Mouse (Mus musculus) stomach, embryonic 14.5 days (tissue): Measurements from ENCODE around the gene Adamts6. TPM values are rescaled to one million over a fixed set of nuclear protein-coding genes. Genes with fewer than 3 reads are reported as not detected.

Experiments used
- ATAC-seq: fragments of 200-750 bp; cut with Nextera tagmentation; 2 replicates; pipeline ENCODE4 v1.8.0; 2017; ENCODE audit warnings: low read depth, moderate TSS enrichment; ENCODE audit not compliant: insufficient number of reproducible peaks, insufficient read depth, low FRiP score
- H3K27ac ChIP-seq: fragments of 300-500 bp; sonication (generic); 2 replicates; pipeline ENCODE4 v1.5.1; 2014; ENCODE audit warnings: mild to moderate bottlenecking, low read length, moderate library complexity, mixed read lengths
- H3K27me3 ChIP-seq: fragments of 300-500 bp; sonication (generic); 2 replicates; pipeline ENCODE4 v1.6.1; 2014; ENCODE audit warnings: low read length, control low read depth, mixed read lengths; ENCODE audit not compliant: control insufficient read depth, insufficient read depth
- H3K36me3 ChIP-seq: fragments of 300-500 bp; sonication (generic); 2 replicates; pipeline ENCODE4 v1.6.1; 2014; ENCODE audit warnings: mild to moderate bottlenecking, control low read depth, low read length, moderate library complexity, mixed read lengths; ENCODE audit not compliant: control insufficient read depth, insufficient read depth
- H3K4me1 ChIP-seq: fragments of 300-500 bp; sonication (generic); 2 replicates; pipeline ENCODE4 v1.6.1; 2014; ENCODE audit warnings: low read length, control low read depth, mixed read lengths; ENCODE audit not compliant: control insufficient read depth, insufficient read depth
- H3K4me2 ChIP-seq: fragments of 300-500 bp; sonication (generic); replicated peaks from 2 replicates; pipeline ENCODE4 v1.6.1; 2014; ENCODE audit warnings: low read depth, low read length, control low read depth
- H3K4me3 ChIP-seq: fragments of 300-500 bp; sonication (generic); 2 replicates; pipeline ENCODE4 v1.5.1; 2014; ENCODE audit warnings: low read depth, low read length, control low read depth
- H3K9ac ChIP-seq: fragments of 300-500 bp; sonication (generic); replicated peaks from 2 replicates; pipeline ENCODE4 v1.6.1; 2014; ENCODE audit warnings: low read depth, mild to moderate bottlenecking, control low read depth, low read length, moderate library complexity, mixed read lengths
- H3K9me3 ChIP-seq: fragments of 300-500 bp; sonication (generic); 2 replicates; pipeline ENCODE4 v1.6.1; 2016; ENCODE audit warnings: low read depth, low read length, control low read depth; ENCODE audit not compliant: control insufficient read depth
- WGBS: fragments of 180-500 bp; shearing (Covaris S2); extraction: QIAGEN DNeasy Blood & Tissue Kit; methylation state at CpG from one replicate; pipeline ENCODE4 v1.1.7; 2014; 5-methylcytosine and 5-hydroxymethylcytosine counted together
- polyA plus RNA-seq: library from polyadenylated mRNA; unstranded; fragments of >200 nt; fragmentation: Nextera tagmentation; extraction: Ambion mirVana; gene quantifications from 2 replicates; pipeline ENCODE4 v1.2.1, GENCODE M21; 2014

The Adamts6 gene
- polyA plus RNA-seq, 1 experiment from 2014 or later, result 5.0 TPM

GRCm38 (mm10) chr13:104446974-104447373 lies 159.3 kb downstream of the Adamts6 start:
- Histone ChIP-seq H3K4me2 (no peak overlapping the region), H3K9me3 (no peaks in the 10 kb centered on the region), H3K9ac (no peak overlapping the region), H3K4me3 (no peak overlapping the region), H3K36me3 (no peaks in the 10 kb centered on the region), H3K4me1 (no peaks in the 10 kb centered on the region), H3K27me3 (no peaks in the 10 kb centered on the region), H3K27ac (no peak overlapping the region)
- 64% methylated on average over 1 of the region's 1 CpGs for WGBS
- no peak for ATAC-seq

GRCm38 (mm10) chr13:104447470-104447869 lies 159.8 kb downstream of the Adamts6 start:
- no peak overlapping the region for H3K9ac ChIP-seq
- H3K27ac ChIP-seq, result no peak overlapping the region
- no peaks in the 10 kb centered on the region for H3K36me3 ChIP-seq
- no peaks in the 10 kb centered on the region for H3K9me3 ChIP-seq
- H3K4me1 ChIP-seq, result no peaks in the 10 kb centered on the region
- no peaks in the 10 kb centered on the region for H3K27me3 ChIP-seq
- ATAC-seq, result no peak
- H3K4me3 ChIP-seq, result no peak overlapping the region
- H3K4me2 ChIP-seq, result no peak overlapping the region

GRCm38 (mm10) chr13:104448349-104448748 lies 160.7 kb downstream of the Adamts6 start:
- H3K27ac ChIP-seq, result no peak overlapping the region
- no peak overlapping the region for H3K4me3 ChIP-seq
- H3K4me2 ChIP-seq, result no peak overlapping the region
- H3K36me3 ChIP-seq, result no peaks in the 10 kb centered on the region; the same call in 1 of the 2 replicates
- ATAC-seq, result no peak
- no peaks in the 10 kb centered on the region for H3K9me3 ChIP-seq
- H3K27me3 ChIP-seq, result no peaks in the 10 kb centered on the region
- WGBS, result 79% methylated on average over 1 of the region's 1 CpGs
- no peaks in the 10 kb centered on the region for H3K4me1 ChIP-seq
- H3K9ac ChIP-seq, result no peak overlapping the region

GRCm38 (mm10) chr13:104453271-104453974 lies 165.8 kb downstream of the Adamts6 start:
- Histone ChIP-seq H3K9ac (no peak overlapping the region), H3K4me2 (no peak overlapping the region), H3K27ac (no peak overlapping the region), H3K36me3 (no peaks in the 10 kb centered on the region; the same call in 1 of the 2 replicates), H3K4me1 (no peaks in the 10 kb centered on the region), H3K9me3 (no peaks in the 10 kb centered on the region), H3K4me3 (no peak overlapping the region), H3K27me3 (no peaks in the 10 kb centered on the region)
- 92% methylated on average over 1 of the region's 1 CpGs for WGBS
- ATAC-seq, result no peak

GRCm38 (mm10) chr13:104460287-104460686 lies 172.7 kb downstream of the Adamts6 start:
- no peak overlapping the region for H3K4me2 ChIP-seq
- H3K9ac ChIP-seq, result no peak overlapping the region
- H3K4me1 ChIP-seq, result no peaks in the 10 kb centered on the region
- no peaks in the 10 kb centered on the region for H3K9me3 ChIP-seq
- no peaks in the 10 kb centered on the region for H3K27me3 ChIP-seq
- WGBS, result 93% methylated on average over 1 of the region's 1 CpGs
- no peak for ATAC-seq
- no peak overlapping the region for H3K27ac ChIP-seq
- H3K36me3 ChIP-seq, result no peaks in the 10 kb centered on the region
- H3K4me3 ChIP-seq, result no peak overlapping the region

- Histone ChIP-seq H3K9me3 (no peaks in the 10 kb centered on the region), H3K36me3 (no peaks in the 10 kb centered on the region), H3K9ac (no peak overlapping the region), H3K27ac (no peak overlapping the region), H3K27me3 (no peaks in the 10 kb centered on the region), H3K4me2 (no peak overlapping the region), H3K4me3 (no peak overlapping the region), H3K4me1 (no peaks in the 10 kb centered on the region)
- 59% methylated on average over 1 of the region's 1 CpGs for WGBS
- ATAC-seq, result no peak
These were observed 180.4 kb downstream of the Adamts6 start for GRCm38 (mm10) chr13:104468061-104468460.

- Histone ChIP-seq H3K27ac (no peak overlapping the region), H3K9me3 (no peaks in the 10 kb centered on the region), H3K4me2 (no peak overlapping the region), H3K9ac (no peak overlapping the region), H3K4me1 (no peaks in the 10 kb centered on the region), H3K4me3 (no peak overlapping the region), H3K27me3 (no peaks in the 10 kb centered on the region), H3K36me3 (no peaks in the 10 kb centered on the region)
- WGBS, result 67% methylated on average over 9 of the region's 9 CpGs
- ATAC-seq, result no peak
These were observed 188.8 kb downstream of the Adamts6 start for GRCm38 (mm10) chr13:104476285-104476956.

GRCm38 (mm10) chr13:104482426-104483089 lies 194.9 kb downstream of the Adamts6 start:
- Histone ChIP-seq H3K36me3 (no peaks in the 10 kb centered on the region), H3K4me3 (no peak overlapping the region), H3K4me1 (no peaks in the 10 kb centered on the region), H3K27ac (no peak overlapping the region), H3K27me3 (no peaks in the 10 kb centered on the region), H3K9me3 (no peaks in the 10 kb centered on the region), H3K9ac (no peak overlapping the region), H3K4me2 (no peak overlapping the region)
- 82% methylated on average over 8 of the region's 8 CpGs for WGBS
- ATAC-seq, result no peak
